Mouse (Mus musculus): Measurements from ENCODE around the gene Uap1l1. TPM values are rescaled to one million over a fixed set of nuclear protein-coding genes. Genes with fewer than 3 reads are reported as not detected.

Gene Uap1l1
- 18.7 TPM for polyA plus RNA-seq (2015; fragmentation: Illumina TruSeq; extraction: RNeasy Lipid Tissue Mini Kit (QIAGEN cat#74804); ENCODE audit: insufficient read depth, low read depth, low replicate concordance)

DNA sequence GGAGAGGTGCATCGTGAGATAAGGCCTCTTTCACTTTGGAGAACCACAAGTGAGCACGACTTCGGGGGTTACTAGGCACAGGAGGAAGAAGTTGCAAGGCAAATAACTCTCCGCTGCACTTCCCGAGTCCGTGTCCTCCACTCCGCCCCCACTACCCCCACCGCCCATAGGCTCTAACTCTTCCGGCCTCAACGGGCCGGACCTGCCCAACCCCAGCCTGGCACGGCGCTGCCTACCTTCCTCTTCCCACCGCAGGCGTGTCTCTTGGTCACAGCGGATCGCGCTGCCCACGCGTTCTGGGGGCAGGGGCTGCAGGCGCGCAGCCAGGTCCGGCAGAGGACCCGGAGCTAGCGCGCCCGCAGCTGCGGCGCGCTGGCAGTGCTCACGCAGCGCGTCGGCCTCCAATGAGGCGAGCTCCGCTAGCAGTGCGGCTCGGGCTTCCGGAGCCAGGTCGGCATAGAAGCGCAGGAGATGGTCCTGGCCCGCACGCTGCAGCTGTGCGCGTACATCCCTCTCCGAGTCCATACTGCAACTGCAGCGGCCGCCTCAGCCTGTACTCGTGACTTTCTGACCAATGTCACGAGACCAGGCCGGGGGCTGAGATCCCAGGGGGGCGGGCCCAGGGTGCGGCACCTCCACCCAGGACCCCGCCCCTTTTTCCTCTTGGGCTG, at the start of gene Uap1l1:
Gene Uap1l1, minus strand, starts transcription at position 592 of the 671 bp plus-strand sequence.

DNA sequence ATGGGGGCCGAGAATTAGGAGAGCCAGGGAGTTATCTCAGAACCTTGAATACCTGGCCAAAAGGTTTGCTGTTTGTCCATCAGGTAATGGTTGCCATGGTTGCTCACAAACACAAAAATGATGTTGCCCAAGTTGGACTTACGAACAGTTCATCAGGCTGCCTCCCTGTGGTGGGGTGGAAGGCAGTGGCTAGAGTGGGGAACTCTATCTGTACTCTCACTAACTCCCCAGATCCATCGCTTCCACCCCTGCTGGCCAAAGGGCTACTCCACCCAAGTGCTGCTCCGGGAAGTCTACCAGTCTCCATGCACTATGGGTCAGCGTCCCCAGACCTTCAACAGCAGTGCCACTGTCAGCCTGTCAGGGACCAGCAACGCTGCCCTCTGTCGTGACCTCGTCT, 33.6 kb upstream of the Uap1l1 start, which contains the start of gene Npdc1:
Gene Npdc1, plus strand, starts transcription at position 301 of the 400 bp plus-strand sequence.

GRCm38 (mm10) chr2:25395721-25396596, 30.5 kb upstream of the Uap1l1 start, which contains the start of gene Entpd2:
Gene Entpd2 (plus strand): TSS chr2:25395874.

DNA sequence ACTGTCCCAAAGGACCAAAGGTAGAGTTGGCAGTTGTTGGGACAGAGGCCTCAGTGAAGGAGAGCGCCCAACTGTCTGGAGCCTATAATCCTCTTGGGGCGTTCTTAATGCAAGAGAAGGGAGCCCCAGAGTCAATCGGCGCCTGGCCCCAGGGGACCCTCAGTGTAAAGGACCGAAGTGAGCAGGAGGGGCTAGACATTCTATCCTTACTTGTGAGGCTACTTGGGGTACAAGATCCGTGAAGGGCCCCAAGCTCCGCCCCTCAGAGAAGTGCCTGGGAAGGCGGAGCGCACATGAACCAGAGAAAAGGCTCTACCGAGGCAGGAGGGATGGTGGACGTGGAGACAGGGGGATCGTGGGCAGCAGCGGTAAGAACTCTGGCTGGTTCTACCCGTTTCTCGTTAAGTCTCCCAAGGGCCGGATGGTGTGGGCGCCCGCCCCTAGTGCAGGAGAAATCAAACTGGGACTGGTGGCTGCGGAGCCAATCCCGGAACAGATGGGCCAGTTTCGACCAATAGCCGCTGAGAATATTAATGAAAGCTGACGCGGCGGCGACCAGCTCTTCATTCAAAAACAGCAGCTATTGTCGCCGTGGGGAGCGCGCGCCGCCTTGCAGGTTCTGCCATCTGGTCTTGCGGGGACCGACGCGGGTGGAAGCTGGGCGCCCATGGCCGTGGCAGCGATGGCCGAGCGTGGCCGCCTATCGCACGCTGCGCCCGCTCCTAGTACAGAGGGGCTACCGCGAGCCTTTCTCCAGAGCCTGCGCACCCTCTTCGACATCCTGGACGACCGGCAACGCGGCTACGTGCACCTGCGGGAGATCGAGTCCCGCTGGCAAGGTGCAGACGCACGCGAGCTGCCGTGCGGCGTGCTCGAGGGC, 6.5 kb upstream of the Uap1l1 start, which contains the start of gene Sapcd2:
Gene Sapcd2, plus strand, starts transcription at position 558 of the 880 bp plus-strand sequence.

DNA sequence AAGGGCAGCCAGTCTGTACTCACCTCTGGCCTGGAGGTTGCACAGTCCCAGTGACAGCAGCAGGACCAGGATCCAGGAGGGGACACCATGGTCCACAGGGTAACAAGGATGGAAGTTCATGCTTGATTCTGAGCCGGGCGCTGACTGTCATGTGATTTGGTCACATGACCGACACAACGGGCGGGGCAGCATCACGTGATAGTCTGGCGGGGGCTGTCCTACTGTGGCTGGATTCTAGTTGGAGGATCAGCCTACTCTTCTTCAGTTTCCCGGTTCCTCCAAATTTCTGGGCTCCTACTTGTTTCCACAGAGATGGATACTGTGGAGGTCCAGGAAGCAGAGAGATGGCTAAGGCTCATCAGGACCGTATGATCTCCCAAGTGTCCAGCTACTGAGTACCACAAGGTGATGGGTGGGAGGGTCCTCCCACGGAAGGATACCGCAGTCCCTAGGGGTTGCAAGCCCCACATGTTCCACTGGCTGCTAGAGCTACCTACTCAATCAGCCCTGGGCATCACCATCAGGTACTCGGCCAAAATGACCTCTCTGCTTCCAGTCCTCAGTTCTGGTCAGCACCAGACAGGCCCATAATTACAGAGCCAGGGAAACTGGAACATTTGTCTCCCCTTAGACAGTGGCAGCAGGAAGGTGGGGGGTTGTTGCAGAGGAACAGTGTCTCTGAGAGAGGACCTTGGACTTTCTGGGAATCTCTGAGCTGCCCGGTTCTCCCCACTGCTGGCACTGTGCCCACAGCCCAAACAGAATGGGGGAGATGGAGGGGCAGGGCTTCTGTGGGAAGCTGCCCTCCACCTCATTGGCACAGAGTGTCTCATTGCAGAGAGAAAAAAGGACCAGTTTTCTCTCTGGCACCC, 9.0 kb downstream of the Uap1l1 start, which contains the start of gene Dpp7:
Gene Dpp7, minus strand, starts transcription at position 152 of the 872 bp plus-strand sequence.

GRCm38 (mm10) chr2:25332286-25333160, 33.0 kb downstream of the Uap1l1 start, which contains the start of gene Man1b1:
Gene Man1b1 (plus strand): TSS chr2:25332338.

GRCm38 (mm10) chr2:25318971-25319773, 46.3 kb downstream of the Uap1l1 start, which contains the start of gene Grin1:
Gene Grin1 (minus strand): TSS chr2:25319187.

Other genes starting within 250 kb of the Uap1l1 start
- gene Nrarp, start 184.9 kb downstream of the Uap1l1 start, polyA plus RNA-seq (2015; fragmentation: Illumina TruSeq; extraction: RNeasy Lipid Tissue Mini Kit (QIAGEN cat#74804); ENCODE audit: insufficient read depth, low read depth, low replicate concordance), result 5.7 TPM
- 4.7 TPM for gene Tor4a, start 168.8 kb downstream of the Uap1l1 start, polyA plus RNA-seq (2015; fragmentation: Illumina TruSeq; extraction: RNeasy Lipid Tissue Mini Kit (QIAGEN cat#74804); ENCODE audit: insufficient read depth, low read depth, low replicate concordance)
- gene Nelfb, start 154.2 kb downstream of the Uap1l1 start, polyA plus RNA-seq (2015; fragmentation: Illumina TruSeq; extraction: RNeasy Lipid Tissue Mini Kit (QIAGEN cat#74804); ENCODE audit: insufficient read depth, low read depth, low replicate concordance), result 17.7 TPM
- gene Stpg3, start 151.0 kb downstream of the Uap1l1 start, polyA plus RNA-seq (2015; fragmentation: Illumina TruSeq; extraction: RNeasy Lipid Tissue Mini Kit (QIAGEN cat#74804); ENCODE audit: insufficient read depth, low read depth, low replicate concordance), result not detected
- not detected for gene Fam166a, start 146.9 kb downstream of the Uap1l1 start, polyA plus RNA-seq (2015; fragmentation: Illumina TruSeq; extraction: RNeasy Lipid Tissue Mini Kit (QIAGEN cat#74804); ENCODE audit: insufficient read depth, low read depth, low replicate concordance)
- 52.2 TPM for gene Tubb4b, start 141.0 kb downstream of the Uap1l1 start, polyA plus RNA-seq (2015; fragmentation: Illumina TruSeq; extraction: RNeasy Lipid Tissue Mini Kit (QIAGEN cat#74804); ENCODE audit: insufficient read depth, low read depth, low replicate concordance)
- not detected for gene Slc34a3, start 131.3 kb downstream of the Uap1l1 start, polyA plus RNA-seq (2015; fragmentation: Illumina TruSeq; extraction: RNeasy Lipid Tissue Mini Kit (QIAGEN cat#74804); ENCODE audit: insufficient read depth, low read depth, low replicate concordance)
- gene Rnf224, start 128.9 kb downstream of the Uap1l1 start, polyA plus RNA-seq (2015; fragmentation: Illumina TruSeq; extraction: RNeasy Lipid Tissue Mini Kit (QIAGEN cat#74804); ENCODE audit: insufficient read depth, low read depth, low replicate concordance), result not detected
- gene Rnf208, start 123.4 kb downstream of the Uap1l1 start, polyA plus RNA-seq (2015; fragmentation: Illumina TruSeq; extraction: RNeasy Lipid Tissue Mini Kit (QIAGEN cat#74804); ENCODE audit: insufficient read depth, low read depth, low replicate concordance), result 2.2 TPM
- not detected for gene Cysrt1, start 123.2 kb downstream of the Uap1l1 start, polyA plus RNA-seq (2015; fragmentation: Illumina TruSeq; extraction: RNeasy Lipid Tissue Mini Kit (QIAGEN cat#74804); ENCODE audit: insufficient read depth, low read depth, low replicate concordance)
- 8.3 TPM for gene AL732309.1, start 118.8 kb downstream of the Uap1l1 start, polyA plus RNA-seq (2015; fragmentation: Illumina TruSeq; extraction: RNeasy Lipid Tissue Mini Kit (QIAGEN cat#74804); ENCODE audit: insufficient read depth, low read depth, low replicate concordance)
- gene Tmem203, start 110.2 kb downstream of the Uap1l1 start, polyA plus RNA-seq (2015; fragmentation: Illumina TruSeq; extraction: RNeasy Lipid Tissue Mini Kit (QIAGEN cat#74804); ENCODE audit: insufficient read depth, low read depth, low replicate concordance), result 6.4 TPM
- 1.3 TPM for gene Tprn, start 103.1 kb downstream of the Uap1l1 start, polyA plus RNA-seq (2015; fragmentation: Illumina TruSeq; extraction: RNeasy Lipid Tissue Mini Kit (QIAGEN cat#74804); ENCODE audit: insufficient read depth, low read depth, low replicate concordance)
- 14.8 TPM for gene Ssna1, start 93.2 kb downstream of the Uap1l1 start, polyA plus RNA-seq (2015; fragmentation: Illumina TruSeq; extraction: RNeasy Lipid Tissue Mini Kit (QIAGEN cat#74804); ENCODE audit: insufficient read depth, low read depth, low replicate concordance)
- 14.2 TPM for gene Anapc2, start 93.2 kb downstream of the Uap1l1 start, polyA plus RNA-seq (2015; fragmentation: Illumina TruSeq; extraction: RNeasy Lipid Tissue Mini Kit (QIAGEN cat#74804); ENCODE audit: insufficient read depth, low read depth, low replicate concordance)
- gene Tmem210, start 77.5 kb downstream of the Uap1l1 start, polyA plus RNA-seq (2015; fragmentation: Illumina TruSeq; extraction: RNeasy Lipid Tissue Mini Kit (QIAGEN cat#74804); ENCODE audit: insufficient read depth, low read depth, low replicate concordance), result not detected
- gene Lrrc26, start 75.8 kb downstream of the Uap1l1 start, polyA plus RNA-seq (2015; fragmentation: Illumina TruSeq; extraction: RNeasy Lipid Tissue Mini Kit (QIAGEN cat#74804); ENCODE audit: insufficient read depth, low read depth, low replicate concordance), result not detected
- gene Grin1, start 46.5 kb downstream of the Uap1l1 start, polyA plus RNA-seq (2015; fragmentation: Illumina TruSeq; extraction: RNeasy Lipid Tissue Mini Kit (QIAGEN cat#74804); ENCODE audit: insufficient read depth, low read depth, low replicate concordance), result 1.8 TPM
- 12.2 TPM for gene Man1b1, start 33.3 kb downstream of the Uap1l1 start, polyA plus RNA-seq (2015; fragmentation: Illumina TruSeq; extraction: RNeasy Lipid Tissue Mini Kit (QIAGEN cat#74804); ENCODE audit: insufficient read depth, low read depth, low replicate concordance)
- 24.6 TPM for gene Dpp7, start 9.3 kb downstream of the Uap1l1 start, polyA plus RNA-seq (2015; fragmentation: Illumina TruSeq; extraction: RNeasy Lipid Tissue Mini Kit (QIAGEN cat#74804); ENCODE audit: insufficient read depth, low read depth, low replicate concordance)
- not detected for gene Sapcd2, start 6.6 kb upstream of the Uap1l1 start, polyA plus RNA-seq (2015; fragmentation: Illumina TruSeq; extraction: RNeasy Lipid Tissue Mini Kit (QIAGEN cat#74804); ENCODE audit: insufficient read depth, low read depth, low replicate concordance)
- gene Entpd2, start 30.2 kb upstream of the Uap1l1 start, polyA plus RNA-seq (2015; fragmentation: Illumina TruSeq; extraction: RNeasy Lipid Tissue Mini Kit (QIAGEN cat#74804); ENCODE audit: insufficient read depth, low read depth, low replicate concordance), result 16.2 TPM
- 96.2 TPM for gene Npdc1, start 33.7 kb upstream of the Uap1l1 start, polyA plus RNA-seq (2015; fragmentation: Illumina TruSeq; extraction: RNeasy Lipid Tissue Mini Kit (QIAGEN cat#74804); ENCODE audit: insufficient read depth, low read depth, low replicate concordance)
- not detected for gene Fut7, start 57.6 kb upstream of the Uap1l1 start, polyA plus RNA-seq (2015; fragmentation: Illumina TruSeq; extraction: RNeasy Lipid Tissue Mini Kit (QIAGEN cat#74804); ENCODE audit: insufficient read depth, low read depth, low replicate concordance)
- gene Abca2, start 63.0 kb upstream of the Uap1l1 start, polyA plus RNA-seq (2015; fragmentation: Illumina TruSeq; extraction: RNeasy Lipid Tissue Mini Kit (QIAGEN cat#74804); ENCODE audit: insufficient read depth, low read depth, low replicate concordance), result 12.8 TPM
- not detected for gene Clic3, start 91.2 kb upstream of the Uap1l1 start, polyA plus RNA-seq (2015; fragmentation: Illumina TruSeq; extraction: RNeasy Lipid Tissue Mini Kit (QIAGEN cat#74804); ENCODE audit: insufficient read depth, low read depth, low replicate concordance)
- 43.3 TPM for gene Paxx, start 95.4 kb upstream of the Uap1l1 start, polyA plus RNA-seq (2015; fragmentation: Illumina TruSeq; extraction: RNeasy Lipid Tissue Mini Kit (QIAGEN cat#74804); ENCODE audit: insufficient read depth, low read depth, low replicate concordance)
- 2.9 TPM for gene Ptgds, start 104.4 kb upstream of the Uap1l1 start, polyA plus RNA-seq (2015; fragmentation: Illumina TruSeq; extraction: RNeasy Lipid Tissue Mini Kit (QIAGEN cat#74804); ENCODE audit: insufficient read depth, low read depth, low replicate concordance)
- not detected for gene Lcn12, start 128.2 kb upstream of the Uap1l1 start, polyA plus RNA-seq (2015; fragmentation: Illumina TruSeq; extraction: RNeasy Lipid Tissue Mini Kit (QIAGEN cat#74804); ENCODE audit: insufficient read depth, low read depth, low replicate concordance)
- 26.2 TPM for gene Fbxw5, start 135.1 kb upstream of the Uap1l1 start, polyA plus RNA-seq (2015; fragmentation: Illumina TruSeq; extraction: RNeasy Lipid Tissue Mini Kit (QIAGEN cat#74804); ENCODE audit: insufficient read depth, low read depth, low replicate concordance)
- 1.0 TPM for gene C8g, start 136.0 kb upstream of the Uap1l1 start, polyA plus RNA-seq (2015; fragmentation: Illumina TruSeq; extraction: RNeasy Lipid Tissue Mini Kit (QIAGEN cat#74804); ENCODE audit: insufficient read depth, low read depth, low replicate concordance)
- 5.1 TPM for gene Traf2, start 181.3 kb upstream of the Uap1l1 start, polyA plus RNA-seq (2015; fragmentation: Illumina TruSeq; extraction: RNeasy Lipid Tissue Mini Kit (QIAGEN cat#74804); ENCODE audit: insufficient read depth, low read depth, low replicate concordance)
- gene Edf1, start 192.2 kb upstream of the Uap1l1 start, polyA plus RNA-seq (2015; fragmentation: Illumina TruSeq; extraction: RNeasy Lipid Tissue Mini Kit (QIAGEN cat#74804); ENCODE audit: insufficient read depth, low read depth, low replicate concordance), result 66.9 TPM
- gene Mamdc4, start 209.2 kb upstream of the Uap1l1 start, polyA plus RNA-seq (2015; fragmentation: Illumina TruSeq; extraction: RNeasy Lipid Tissue Mini Kit (QIAGEN cat#74804); ENCODE audit: insufficient read depth, low read depth, low replicate concordance), result 2.6 TPM
- gene Phpt1, start 209.5 kb upstream of the Uap1l1 start, polyA plus RNA-seq (2015; fragmentation: Illumina TruSeq; extraction: RNeasy Lipid Tissue Mini Kit (QIAGEN cat#74804); ENCODE audit: insufficient read depth, low read depth, low replicate concordance), result 9.9 TPM
- 0.63 TPM for gene Ajm1, start 216.1 kb upstream of the Uap1l1 start, polyA plus RNA-seq (2015; fragmentation: Illumina TruSeq; extraction: RNeasy Lipid Tissue Mini Kit (QIAGEN cat#74804); ENCODE audit: insufficient read depth, low read depth, low replicate concordance)
- gene Rabl6, start 242.8 kb upstream of the Uap1l1 start, polyA plus RNA-seq (2015; fragmentation: Illumina TruSeq; extraction: RNeasy Lipid Tissue Mini Kit (QIAGEN cat#74804); ENCODE audit: insufficient read depth, low read depth, low replicate concordance), result 52.4 TPM